In genomic region chr5:17776571-17776970, GRCm38 (mm10) we compare ENCODE assay signal across 9 mouse cellular contexts.
DNase-seq lines count a peak whose midpoint lies in the region; ATAC-seq and TF ChIP-seq lines count a peak whose summit lies in the region.
"Had no signal": no experiment of that assay in that cellular context is flagged by ENCODE, and none has a peak within 500 bp of the region (broad histone marks: within the 10 kb centered on the region; RNA-seq: fewer than 3 reads in every experiment).

No protein-coding gene starts in this region.

- peak; percentile 65; the same call in 1 of the 2 replicates for ATAC-seq in heart, embryonic 16.5 days (replicated peaks; ENCODE audit: extremely low read depth, insufficient read depth, low FRiP score)
- no peak for ATAC-seq in hindbrain, postnatal 0 days

- 89% methylated on average over 6 of the region's 6 CpGs for WGBS in heart, embryonic 16.5 days
- 90% methylated on average over 6 of the region's 6 CpGs for WGBS in hindbrain, postnatal 0 days

- H3K27ac ChIP-seq in heart, embryonic 16.5 days (ENCODE audit: low read length): no peak overlapping the region
- H3K27ac ChIP-seq in hindbrain, postnatal 0 days: no peak overlapping the region

- no peaks in the 10 kb centered on the region for H3K4me1 ChIP-seq in heart, embryonic 16.5 days (ENCODE audit: control insufficient read depth, insufficient read depth, low read length)
- no peaks in the 10 kb centered on the region for H3K4me1 ChIP-seq in hindbrain, postnatal 0 days (ENCODE audit: insufficient read depth, low read length)

- no peak for TF ChIP-seq CTCF in brain, embryonic 14.5 days (IDR thresholded peaks at IDR 0.05; ENCODE audit: borderline replicate concordance, extremely low read depth, insufficient read depth, insufficient read length)
- no peak for TF ChIP-seq CTCF in hindbrain, postnatal 0 days (IDR thresholded peaks at IDR 0.05; ENCODE audit: low read depth)

- H3K4me2 ChIP-seq in heart, embryonic 16.5 days (ENCODE audit: low read depth, low read length): no peak overlapping the region
- no peak overlapping the region for H3K4me2 ChIP-seq in hindbrain, postnatal 0 days (ENCODE audit: low read depth, low read length)

- no peaks in the 10 kb centered on the region for H3K27me3 ChIP-seq in heart, embryonic 16.5 days (ENCODE audit: control insufficient read depth, insufficient read depth, low read length)
- no peaks in the 10 kb centered on the region for H3K27me3 ChIP-seq in hindbrain, postnatal 0 days (ENCODE audit: insufficient read depth, low read length)

- H3K9ac ChIP-seq in heart, embryonic 16.5 days (ENCODE audit: low read length): no peak overlapping the region
- H3K9ac ChIP-seq in hindbrain, postnatal 0 days (replicated peaks; ENCODE audit: low read length): no peak overlapping the region

- no peak for TF ChIP-seq POLR2A in brain, embryonic 14.5 days (IDR thresholded peaks at IDR 0.05; ENCODE audit: borderline replicate concordance, extremely low read depth, insufficient read depth, insufficient read length, poor library complexity, severe bottlenecking)

- H3K36me3 ChIP-seq in heart, embryonic 16.5 days (ENCODE audit: control insufficient read depth, insufficient read depth): peaks cover 5% of the 10 kb centered on the region
- no peaks in the 10 kb centered on the region for H3K36me3 ChIP-seq in hindbrain, postnatal 0 days (ENCODE audit: insufficient read depth, low read length)

- no peaks in the 10 kb centered on the region for H3K9me3 ChIP-seq in heart, embryonic 16.5 days (replicated peaks; ENCODE audit: control insufficient read depth, low read length)
- no peaks in the 10 kb centered on the region for H3K9me3 ChIP-seq in hindbrain, postnatal 0 days (ENCODE audit: low read length)

- H3K4me3 ChIP-seq in heart, embryonic 16.5 days (ENCODE audit: low read length): no peak overlapping the region
- H3K4me3 ChIP-seq in hindbrain, postnatal 0 days (ENCODE audit: low read length): no peak overlapping the region
- H3K4me3 ChIP-seq: erythroblast, embryonic 14.5 days had no signal

- no peak for DNase-seq in heart, adult 8-10 months (ENCODE audit: low spot score)
- peak; percentile 69 for DNase-seq in right cerebral cortex, postnatal 4 days
- no peak for DNase-seq in right cerebral cortex, adult 2 months (ENCODE audit: low spot score in 2 of 2)
- DNase-seq in brain, embryonic 14.5 days (ENCODE audit: low read depth): peak; percentile 79
- DNase-seq in hindbrain, postnatal 0 days (ENCODE audit: low spot score): peak; percentile 75
- DNase-seq in retina, embryonic 14.5 days (ENCODE audit: low spot score): peak; percentile 58
- no peak for DNase-seq in ovary, postnatal 36 days (ENCODE audit: low spot score)

Comparison
In these comparisons a context has a peak if more than half of its experiments do, and no peak if none do; other contexts are left out.
1. DNase-seq: peak in right cerebral cortex, postnatal 4 days (single experiment), brain, embryonic 14.5 days (single experiment), hindbrain, postnatal 0 days (single experiment) and retina, embryonic 14.5 days (single experiment); none in heart, adult 8-10 months (single experiment), right cerebral cortex, adult 2 months (0 of 2) and ovary, postnatal 36 days (single experiment).